Mouse (Mus musculus): ENCODE data around the gene Sdk1. TPM values are rescaled to one million over a fixed set of nuclear protein-coding genes. Genes with fewer than 3 reads are reported as not detected.

Gene Sdk1
- total and polyA plus RNA-seq, 3 experiments = 0.04 to 0.87 TPM; not detected in 1

DNA sequence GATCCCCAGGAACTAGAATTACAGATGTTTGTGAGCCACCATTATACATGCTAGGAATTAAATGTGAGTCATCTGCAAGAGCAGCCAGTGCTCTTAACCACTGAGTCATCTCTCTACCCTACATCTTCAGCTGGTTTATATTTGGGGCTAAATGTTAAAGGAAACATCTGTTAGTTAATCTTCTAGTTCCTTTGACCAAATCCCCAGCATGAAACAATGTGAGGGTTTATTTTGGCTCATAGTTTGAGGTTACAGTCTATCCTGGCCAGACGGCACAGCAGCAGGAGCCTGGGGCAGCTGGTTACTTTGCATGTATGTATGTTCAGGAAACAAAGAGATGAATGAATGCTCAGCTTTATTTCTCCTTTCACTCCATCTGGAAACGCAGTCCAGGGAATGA is 62.5 kb downstream of the Sdk1 start:
- dilution Hi-C loops (cut with MboI; ENCODE audit: extremely low pct_ligation_motif_present, extremely low pct_unique_long_range_greater_than_20kb, low sequenced_read_pairs) (no loop called here), in situ Hi-C loops (cut with MboI; ENCODE audit: low pct_ligation_motif_present, low pct_unique_long_range_greater_than_20kb, low sequenced_read_pairs) (no loop called here)
- DNase-seq (ENCODE audit: extremely low read depth) = peak; percentile 8
- Histone ChIP-seq H3K27me3 (replicated peaks) (no peaks in the 10 kb centered on the region), H3K4me3 (replicated peaks in 1 of 3; ENCODE audit: low read depth in 2 of 3, low read length in 2 of 3, poor library complexity in 1 of 3) (no peak overlapping the region), H3K36me3 (replicated peaks in 1 of 2; ENCODE audit: control insufficient read depth in 1 of 2, insufficient read depth in 1 of 2, low read length in 1 of 2) (no peaks in the 10 kb centered on the region), H3K27ac (ENCODE audit: insufficient read depth, low read depth) (no peak overlapping the region), H3K4me1 (ENCODE audit: control insufficient read depth in 1 of 2, insufficient read depth in 2 of 2) (no peaks in the 10 kb centered on the region), H3K79me2 (replicated peaks; ENCODE audit: control insufficient read depth, extremely low read depth, insufficient read depth, poor library complexity, severe bottlenecking) (no peaks in the 10 kb centered on the region), H3K9me3 (replicated peaks; ENCODE audit: low read length) (no peaks in the 10 kb centered on the region), H3K9ac (ENCODE audit: insufficient read depth, low read depth) (no peak overlapping the region), H3K4me2 (ENCODE audit: insufficient read depth, low read depth, poor library complexity, severe bottlenecking) (no peak overlapping the region)
- TF ChIP-seq MYC (IDR thresholded peaks at IDR 0.05; ENCODE audit: low read depth, low read length) (no peak), NELFE (IDR thresholded peaks at IDR 0.05; ENCODE audit: low read depth, low read length) (no peak), CTCF (conservative IDR thresholded peaks at IDR 0.05 in 1 of 2, IDR thresholded peaks at IDR 0.05 in 1 of 2; ENCODE audit: low read depth in 2 of 2, low read length in 2 of 2) (no peak), IRF4 (IDR thresholded peaks at IDR 0.05; ENCODE audit: low read depth, low read length) (no peak), RAD21 (IDR thresholded peaks at IDR 0.05; ENCODE audit: low read depth, low read length) (no peak), SIN3A (IDR thresholded peaks at IDR 0.05; ENCODE audit: low read length) (no peak), USF2 (conservative IDR thresholded peaks at IDR 0.05; ENCODE audit: low read depth, low read length) (no peak), ELF1 (IDR thresholded peaks at IDR 0.05; ENCODE audit: low read depth, low read length) (no peak), POLR2AphosphoS2 (IDR thresholded peaks at IDR 0.05; ENCODE audit: low read depth, low read length) (no peak), TCF12 (IDR thresholded peaks at IDR 0.05; ENCODE audit: low read depth, low read length) (no peak), PAX5 (IDR thresholded peaks at IDR 0.05; ENCODE audit: low read length) (no peak), ZNF384 (IDR thresholded peaks at IDR 0.05; ENCODE audit: low read depth, low read length) (no peak), SMC3 (IDR thresholded peaks at IDR 0.05; ENCODE audit: low read depth, low read length) (no peak), JUND (conservative IDR thresholded peaks at IDR 0.05; ENCODE audit: low read depth, low read length) (no peak), BHLHE40 (IDR thresholded peaks at IDR 0.05; ENCODE audit: low read depth, low read length) (no peak), EP300 (IDR thresholded peaks at IDR 0.05; ENCODE audit: low read length) (no peak), RCOR1 (conservative IDR thresholded peaks at IDR 0.05; ENCODE audit: low read depth, low read length) (no peak)

DNA sequence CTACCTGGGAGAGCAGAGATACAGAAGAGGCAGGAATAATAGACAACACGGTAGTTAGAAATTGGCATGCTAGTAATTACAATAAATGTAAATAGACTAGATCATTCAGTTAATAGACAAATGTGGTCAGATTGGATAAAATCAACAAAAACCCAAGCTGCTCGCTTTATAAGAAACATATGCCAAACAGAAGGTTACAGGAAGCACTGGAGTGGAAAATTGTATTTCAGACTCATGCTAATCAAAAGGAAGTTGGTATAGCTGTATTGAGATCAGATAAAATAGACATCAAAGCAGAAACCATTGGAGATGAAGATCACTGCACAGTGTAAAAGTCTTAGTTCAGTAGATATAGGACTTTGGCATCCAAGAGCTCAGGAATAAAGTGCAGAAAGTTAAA is 63.4 kb downstream of the Sdk1 start:
- Histone ChIP-seq H3K79me2 (replicated peaks; ENCODE audit: control insufficient read depth, extremely low read depth, insufficient read depth, poor library complexity, severe bottlenecking) (no peaks in the 10 kb centered on the region), H3K4me2 (ENCODE audit: insufficient read depth, low read depth, poor library complexity, severe bottlenecking) (no peak overlapping the region), H3K36me3 (replicated peaks in 1 of 2; ENCODE audit: control insufficient read depth in 1 of 2, insufficient read depth in 1 of 2, low read length in 1 of 2) (no peaks in the 10 kb centered on the region), H3K27me3 (replicated peaks) (no peaks in the 10 kb centered on the region), H3K4me1 (ENCODE audit: control insufficient read depth in 1 of 2, insufficient read depth in 2 of 2) (no peaks in the 10 kb centered on the region), H3K9ac (ENCODE audit: insufficient read depth, low read depth) (no peak overlapping the region), H3K4me3 (replicated peaks in 1 of 3; ENCODE audit: low read depth in 2 of 3, low read length in 2 of 3, poor library complexity in 1 of 3) (no peak overlapping the region), H3K27ac (ENCODE audit: insufficient read depth, low read depth) (no peak overlapping the region), H3K9me3 (replicated peaks; ENCODE audit: low read length) (no peaks in the 10 kb centered on the region)
- DNase-seq (ENCODE audit: extremely low read depth) = no peak
- in situ Hi-C loops (cut with MboI; ENCODE audit: low pct_ligation_motif_present, low pct_unique_long_range_greater_than_20kb, low sequenced_read_pairs) (no loop called here), dilution Hi-C loops (cut with MboI; ENCODE audit: extremely low pct_ligation_motif_present, extremely low pct_unique_long_range_greater_than_20kb, low sequenced_read_pairs) (no loop called here)
- TF ChIP-seq MAFK (IDR thresholded peaks at IDR 0.05; ENCODE audit: insufficient replicate concordance, low read length) (no peak), POLR2AphosphoS2 (IDR thresholded peaks at IDR 0.05; ENCODE audit: low read depth, low read length) (no peak), NELFE (IDR thresholded peaks at IDR 0.05; ENCODE audit: low read depth, low read length) (no peak), POLR2A (IDR thresholded peaks at IDR 0.05; ENCODE audit: low read depth, low read length) (no peak), USF2 (conservative IDR thresholded peaks at IDR 0.05; ENCODE audit: low read depth, low read length) (no peak), MAZ (IDR thresholded peaks at IDR 0.05; ENCODE audit: low read depth, low read length) (no peak), MXI1 (IDR thresholded peaks at IDR 0.05; ENCODE audit: low read depth, low read length) (no peak), ZMIZ1 (IDR thresholded peaks at IDR 0.05; ENCODE audit: low read depth, low read length) (no peak)

Data from CH12.LX (cell line).